Mouse (Mus musculus): ENCODE measurements at regions not wholly inside any gene's neighbourhood (a gene's known extent, or its start where the extent isn't known, plus 50 kb on each side); places are given as distances from the start of the nearest gene placed in this dataset.

GRCm38 (mm10) chr8:91987854-91988253 is 186.0 kb upstream of the Irx3 start:
- intact Hi-C loops (cut with DNase I): loop anchor here (5.0 kb wide), 1 partner anchor 369 kb away; the partner anchor contains the start of gene Irx5

DNA sequence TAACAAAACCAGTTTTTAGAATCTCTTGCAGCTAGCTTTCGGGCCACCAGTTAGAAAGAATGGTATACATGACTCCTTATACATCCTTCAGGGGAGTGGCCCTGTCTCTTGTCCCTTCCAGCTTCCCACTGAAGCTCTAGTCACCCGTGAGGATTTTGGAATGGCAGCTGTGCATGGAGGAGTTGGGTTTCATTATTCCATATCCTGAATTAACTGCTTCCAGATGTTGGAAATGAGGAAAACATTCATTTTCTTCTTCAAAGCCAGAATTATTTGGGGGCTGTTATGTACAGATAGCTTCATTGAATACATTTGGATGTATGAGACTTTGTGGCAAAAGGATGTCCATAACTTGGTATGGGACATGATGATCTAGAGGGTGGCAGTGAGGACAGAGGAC is 181.3 kb upstream of the Irx3 start:
- no peak for DNase-seq (ENCODE audit: low spot score)
- intact Hi-C loops (cut with DNase I): no loop called here

More at GRCm38 (mm10) chr8:91987854-91988253, 186.0 kb upstream of the Irx3 start:
- peak; percentile 34 for DNase-seq (ENCODE audit: low spot score)

DNA sequence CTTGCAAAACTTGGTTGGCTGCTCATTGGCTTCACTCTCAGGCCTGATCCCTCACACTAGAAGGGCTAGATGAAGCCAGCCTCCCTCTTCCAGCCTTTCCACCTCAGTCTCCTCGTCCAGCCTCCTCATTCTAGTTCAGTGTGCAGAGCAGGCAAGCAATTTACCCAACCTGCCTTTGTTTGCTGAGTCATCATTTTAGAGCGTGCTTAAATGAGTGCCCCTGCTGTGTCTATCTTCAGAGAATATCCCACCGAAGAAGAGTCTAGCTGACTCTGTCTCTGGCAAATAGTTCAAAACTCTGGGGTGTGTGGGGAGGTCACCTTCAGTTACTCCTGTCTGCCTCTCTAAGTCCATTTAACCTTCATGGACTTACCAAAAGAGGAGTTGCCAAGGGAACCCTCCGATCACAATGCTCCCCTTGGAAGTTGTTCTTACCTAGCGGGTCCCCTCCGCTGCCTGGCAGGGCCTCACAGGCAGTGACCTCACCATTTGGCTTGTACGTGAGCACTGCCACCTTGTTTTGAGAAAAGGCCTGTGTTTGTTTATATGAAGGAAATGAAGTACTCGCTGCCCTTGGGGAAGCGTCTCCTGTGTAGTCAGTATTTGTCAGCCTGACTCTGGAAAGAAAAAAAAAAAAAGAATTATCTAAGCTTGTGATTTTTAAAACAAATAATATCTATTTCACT is 175.2 kb upstream of the Irx3 start:
- intact Hi-C loops (cut with DNase I): no loop called here
- no peak for DNase-seq (ENCODE audit: low spot score)

- no peak for DNase-seq (ENCODE audit: low spot score)
- intact Hi-C loops (cut with DNase I): no loop called here
Observed at GRCm38 (mm10) chr8:91975460-91975859, 173.6 kb upstream of the Irx3 start.

DNA sequence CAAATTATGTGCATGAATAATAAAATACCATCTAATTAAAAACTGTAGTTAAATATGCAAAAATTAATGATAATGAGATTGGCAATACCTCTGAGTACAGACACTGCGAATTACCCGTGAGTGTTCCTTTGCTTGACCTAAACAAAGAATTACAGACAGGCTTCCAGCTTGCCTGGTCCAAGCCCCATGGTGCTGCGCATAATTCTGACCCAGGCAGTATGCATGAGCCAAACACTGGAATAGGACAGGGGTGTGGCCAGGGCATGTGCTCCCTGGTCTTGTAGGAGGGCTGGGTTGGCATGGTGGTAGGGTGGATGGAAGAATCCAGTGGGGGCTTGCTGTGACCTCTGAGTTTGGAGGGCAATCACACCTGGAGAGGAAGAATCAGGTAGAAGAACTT is 172.8 kb upstream of the Irx3 start:
- no peak for DNase-seq (ENCODE audit: low spot score)
- intact Hi-C loops (cut with DNase I): no loop called here

GRCm38 (mm10) chr8:91973951-91974439 is 172.1 kb upstream of the Irx3 start:
- DNase-seq (ENCODE audit: low spot score): no peak
- intact Hi-C loops (cut with DNase I): no loop called here

GRCm38 (mm10) chr8:91967407-91967806 is 165.5 kb upstream of the Irx3 start:
- DNase-seq (ENCODE audit: low spot score): peak; percentile 15
- intact Hi-C loops (cut with DNase I): loop anchor here (2.0 to 10.0 kb wide), 4 partner anchors 40 to 433 kb away; no protein-coding TSS in a partner anchor

- intact Hi-C loops (cut with DNase I): loop anchor here (1.0 to 10.0 kb wide), 5 partner anchors 40 to 432 kb away; no protein-coding TSS in a partner anchor
- DNase-seq (ENCODE audit: low spot score): peak; percentile 11
Observed at GRCm38 (mm10) chr8:91966891-91967370, 165.1 kb upstream of the Irx3 start.

DNA sequence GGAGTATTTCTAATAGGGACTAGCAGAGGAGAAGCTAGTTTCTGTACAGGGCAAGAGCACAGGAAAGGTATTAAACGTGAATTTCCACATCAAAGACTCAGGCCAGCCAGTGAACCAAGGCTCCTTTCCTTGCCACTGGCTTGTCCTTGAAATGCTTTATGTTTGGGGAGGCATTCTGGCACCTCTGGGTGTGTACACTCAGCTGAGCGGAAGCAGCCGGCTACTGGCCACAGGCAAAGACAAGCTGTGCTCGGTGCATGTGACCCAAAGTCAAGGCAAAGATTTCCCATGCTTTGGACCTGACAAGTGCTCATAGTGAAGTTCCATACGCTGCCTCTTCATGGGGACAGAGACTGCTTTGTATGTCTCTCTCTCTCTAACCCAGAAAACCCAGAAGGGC is 159.8 kb upstream of the Irx3 start:
- intact Hi-C loops (cut with DNase I): loop anchor here (10.0 kb wide), 1 partner anchor 427 kb away; no protein-coding TSS in a partner anchor
- no peak for DNase-seq (ENCODE audit: low spot score)

DNA sequence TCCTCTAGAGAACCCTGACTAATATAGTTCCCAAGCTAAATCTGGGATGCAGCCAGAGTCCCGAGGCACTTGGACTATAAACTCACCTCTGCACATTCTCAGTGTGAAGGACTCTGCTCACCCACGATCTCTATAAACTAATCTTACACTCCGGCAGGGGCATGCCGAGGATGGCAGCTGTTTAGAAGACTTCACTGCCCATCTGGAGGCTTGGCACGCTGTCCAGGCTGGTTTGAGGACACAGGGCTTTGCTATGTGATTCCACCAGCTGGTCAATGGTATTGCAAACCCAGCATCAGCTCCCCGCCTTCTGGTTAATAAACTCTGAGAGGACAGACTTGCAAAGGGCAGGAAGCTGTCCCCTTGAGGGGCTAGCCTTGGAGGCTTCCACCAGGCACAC is 153.3 kb upstream of the Irx3 start:
- DNase-seq (ENCODE audit: low spot score): no peak
- intact Hi-C loops (cut with DNase I): no loop called here

DNA sequence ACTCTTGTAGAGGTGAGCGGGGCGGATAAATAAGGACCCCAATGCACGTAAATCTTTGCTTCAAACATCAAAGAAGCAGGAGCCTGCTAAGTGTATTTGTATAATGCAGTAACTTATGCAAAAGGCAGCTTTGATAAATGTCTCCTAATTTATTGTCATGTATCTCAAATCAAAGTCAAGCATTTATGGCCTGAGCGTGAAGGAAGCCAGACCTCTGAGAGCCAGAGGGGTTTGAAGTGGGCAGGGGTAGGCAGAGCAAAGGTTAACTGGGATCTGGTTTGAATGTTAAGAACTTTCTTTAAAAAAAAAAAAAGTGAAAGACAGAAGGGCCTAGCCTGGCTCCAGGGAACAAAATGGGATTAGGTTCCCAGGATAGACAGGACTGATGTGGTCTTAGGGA is 151.1 kb upstream of the Irx3 start:
- intact Hi-C loops (cut with DNase I): no loop called here
- DNase-seq (ENCODE audit: low spot score): no peak

DNA sequence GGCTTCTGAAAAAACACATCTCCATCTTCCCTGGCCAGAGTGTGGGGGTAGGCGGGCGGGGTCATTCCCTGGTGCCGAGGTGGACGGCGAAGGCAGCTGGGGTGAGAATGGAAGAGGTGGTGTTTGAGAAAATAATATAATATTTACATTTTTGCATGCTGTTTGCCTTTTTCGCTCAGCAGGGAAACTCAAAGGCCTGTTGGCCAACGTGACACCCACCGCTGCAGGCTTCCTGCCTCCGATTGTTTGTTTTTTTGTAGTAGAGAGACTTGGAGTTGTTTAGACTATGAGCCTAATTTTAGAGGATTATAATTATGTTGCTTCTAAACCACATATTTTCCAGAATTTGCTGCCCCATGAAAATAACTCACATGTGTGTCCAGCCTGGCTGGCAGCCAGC is 147.2 kb upstream of the Irx3 start:
- intact Hi-C loops (cut with DNase I): no loop called here
- no peak for DNase-seq (ENCODE audit: low spot score)

GRCm38 (mm10) chr8:91948173-91948940 is 146.5 kb upstream of the Irx3 start:
- no peak for DNase-seq (ENCODE audit: low spot score)
- intact Hi-C loops (cut with DNase I): no loop called here

DNA sequence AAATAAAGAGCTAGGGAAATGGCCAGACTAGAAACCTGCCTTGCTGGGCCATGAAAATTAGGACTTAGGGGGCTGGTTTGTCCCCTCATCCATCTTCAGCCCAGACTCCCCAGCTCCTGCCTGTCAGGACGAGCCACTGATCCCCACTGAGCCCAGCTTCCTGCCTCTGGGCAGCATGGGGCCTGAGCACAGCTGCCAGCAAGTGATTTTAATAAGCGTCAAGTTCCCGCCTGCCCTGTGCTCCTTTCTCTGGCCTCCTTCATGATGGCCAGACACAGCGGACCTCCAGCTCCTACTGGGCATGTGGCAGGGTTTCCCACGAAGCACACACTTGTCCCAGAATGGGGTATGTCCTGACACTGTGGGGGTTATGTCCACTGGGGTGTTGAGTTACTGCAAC is 139.1 kb upstream of the Irx3 start:
- no peak for DNase-seq (ENCODE audit: low spot score)
- intact Hi-C loops (cut with DNase I): no loop called here

DNA sequence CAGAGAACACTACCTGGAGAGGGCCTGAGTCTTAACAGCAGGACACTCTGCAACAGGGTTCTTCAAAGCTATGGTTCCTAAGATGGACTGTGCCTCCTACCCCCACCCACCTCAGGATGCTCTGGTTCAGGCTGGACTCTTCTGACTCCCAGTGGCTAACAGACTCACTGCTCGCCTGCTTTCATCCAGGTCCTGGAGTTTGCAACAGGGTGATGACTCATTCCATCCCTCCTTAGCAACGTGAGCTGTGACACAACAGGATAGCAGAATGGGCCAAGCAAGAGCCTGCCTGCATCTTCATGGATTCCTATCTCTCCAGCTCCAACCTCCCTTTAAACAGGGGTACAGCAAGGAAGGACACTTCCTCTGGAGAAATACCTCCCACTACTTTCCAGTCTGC is 135.4 kb upstream of the Irx3 start:
- intact Hi-C loops (cut with DNase I): no loop called here
- no peak for DNase-seq (ENCODE audit: low spot score)

GRCm38 (mm10) chr8:91930520-91930919 is 128.7 kb upstream of the Irx3 start:
- intact Hi-C loops (cut with DNase I): no loop called here
- DNase-seq (ENCODE audit: low spot score): no peak

DNA sequence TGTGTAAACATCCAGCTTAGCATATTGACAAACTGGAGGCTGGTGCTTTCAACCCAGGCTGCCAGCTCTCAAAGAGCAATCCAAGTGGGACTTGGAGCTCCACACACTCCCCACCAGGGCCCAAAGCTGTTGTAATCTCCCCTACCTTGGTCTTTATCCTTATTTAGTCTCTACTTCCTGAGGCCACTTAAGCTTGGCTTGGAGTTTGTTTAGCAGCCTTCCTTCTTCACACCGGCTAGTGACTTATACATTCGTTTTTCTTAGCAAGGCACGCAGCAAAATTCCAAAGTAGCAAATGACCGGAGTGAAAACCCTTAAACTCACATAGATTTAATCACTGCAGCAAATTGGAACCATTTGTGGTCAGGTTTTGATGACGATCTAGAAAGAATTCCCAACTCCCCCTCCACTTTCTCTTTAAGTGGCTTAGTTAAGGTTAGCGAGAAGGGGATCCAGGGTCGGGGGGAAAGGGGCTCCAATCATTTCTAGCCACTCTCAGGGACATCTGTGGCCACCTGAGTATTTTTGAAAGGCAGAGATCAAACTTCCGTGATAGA is 124.2 kb upstream of the Irx3 start:
- intact Hi-C loops (cut with DNase I): no loop called here

GRCm38 (mm10) chr8:91924152-91924551 is 122.3 kb upstream of the Irx3 start:
- intact Hi-C loops (cut with DNase I): no loop called here
- DNase-seq (ENCODE audit: low spot score): no peak

More for the DNA sequence above, 124.2 kb upstream of the Irx3 start:
- no peak for DNase-seq (ENCODE audit: low spot score)

DNA sequence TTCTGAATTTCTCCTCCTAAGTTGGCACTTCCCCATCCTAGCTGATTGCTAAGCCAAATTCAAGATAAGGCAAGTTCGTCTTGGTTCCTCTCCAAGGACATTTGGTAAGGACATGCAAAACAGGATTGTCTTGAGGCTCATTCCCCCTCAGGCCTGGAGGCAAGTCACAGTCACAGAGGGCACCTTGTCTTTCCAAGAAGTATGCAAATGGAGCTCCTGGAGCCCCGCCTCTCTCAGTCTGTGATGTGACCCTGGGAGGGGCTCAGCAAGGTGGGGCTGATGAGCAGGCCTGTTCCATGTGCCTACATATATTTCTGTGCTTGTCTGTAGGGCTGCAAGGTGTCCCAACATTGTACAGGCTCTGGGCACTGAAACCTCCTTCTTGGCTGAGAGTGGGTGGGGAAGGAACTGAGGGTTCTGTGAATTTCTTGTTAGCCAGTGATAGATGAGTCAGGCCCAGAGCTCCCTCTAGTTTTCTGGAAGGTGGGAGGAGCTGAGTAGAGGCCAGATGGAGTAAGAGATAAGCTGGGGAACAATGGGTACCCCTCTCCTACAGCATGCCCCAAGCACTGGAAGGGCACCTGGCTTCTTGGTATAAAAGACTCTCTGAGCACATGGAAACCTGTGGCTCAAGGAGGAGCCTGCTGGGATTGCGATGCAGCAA is 120.5 kb upstream of the Irx3 start:
- intact Hi-C loops (cut with DNase I): no loop called here
- DNase-seq (ENCODE audit: low spot score): no peak

- intact Hi-C loops (cut with DNase I): no loop called here
- DNase-seq (ENCODE audit: low spot score): no peak
Observed at GRCm38 (mm10) chr8:91917834-91918233, 116.0 kb upstream of the Irx3 start.

Data from heart, postnatal 25 days (tissue).